Mouse (Mus musculus): ENCODE data around the gene Rptor. TPM values are rescaled to one million over a fixed set of nuclear protein-coding genes. Genes with fewer than 3 reads are reported as not detected.

Rptor gene
- polyA plus RNA-seq, 1 experiment from 2014 or later, result 13.3 TPM

GRCm38 (mm10) chr11:119768511-119768910 lies 165.8 kb downstream of the Rptor start:
- no peaks in the 10 kb centered on the region for H3K36me3 ChIP-seq

GRCm38 (mm10) chr11:119769666-119770065 lies 167.0 kb downstream of the Rptor start:
- Histone ChIP-seq H3K9me3 (replicated peaks) (no peaks in the 10 kb centered on the region), H3K27me3 (replicated peaks) (no peaks in the 10 kb centered on the region), H3K27ac (ENCODE audit: poor library complexity, severe bottlenecking) (no peak overlapping the region), H3K36me3 (no peaks in the 10 kb centered on the region), H3K4me1 (replicated peaks) (peaks cover 39% of the 10 kb centered on the region), H3K4me3 (no peak overlapping the region), H3K4me2 (no peak overlapping the region), H3K9ac (no peak overlapping the region)
- ATAC-seq (ENCODE audit: insufficient number of reproducible peaks, low FRiP score), result no peak
- WGBS, result 65% methylated on average over 4 of the region's 4 CpGs

More at GRCm38 (mm10) chr11:119768511-119768910, 165.8 kb downstream of the Rptor start:
- no peak for ATAC-seq (ENCODE audit: insufficient number of reproducible peaks, low FRiP score)
- H3K9ac ChIP-seq, result no peak overlapping the region
- no peaks in the 10 kb centered on the region for H3K9me3 ChIP-seq (replicated peaks)
- no peaks in the 10 kb centered on the region for H3K27me3 ChIP-seq (replicated peaks)
- no peak overlapping the region for H3K27ac ChIP-seq (ENCODE audit: poor library complexity, severe bottlenecking)
- no peak overlapping the region for H3K4me3 ChIP-seq
- peaks cover 39% of the 10 kb centered on the region for H3K4me1 ChIP-seq (replicated peaks)
- WGBS, result 88% methylated on average over 4 of the region's 4 CpGs
- no peak overlapping the region for H3K4me2 ChIP-seq

- peaks cover 10% of the 10 kb centered on the region for H3K9me3 ChIP-seq (replicated peaks)
- H3K27ac ChIP-seq (ENCODE audit: poor library complexity, severe bottlenecking), result no peak overlapping the region
- peaks cover 9% of the 10 kb centered on the region for H3K36me3 ChIP-seq
- H3K4me3 ChIP-seq, result no peak overlapping the region
- no peaks in the 10 kb centered on the region for H3K27me3 ChIP-seq (replicated peaks)
- H3K4me1 ChIP-seq (replicated peaks), result peaks cover 36% of the 10 kb centered on the region
- no peak overlapping the region for H3K4me2 ChIP-seq
- 56% methylated on average over 4 of the region's 4 CpGs for WGBS
- no peak for ATAC-seq (ENCODE audit: insufficient number of reproducible peaks, low FRiP score)
- no peak overlapping the region for H3K9ac ChIP-seq
Measured at GRCm38 (mm10) chr11:119770985-119771384, 168.3 kb downstream of the Rptor start.

GRCm38 (mm10) chr11:119772896-119773295 lies 170.2 kb downstream of the Rptor start:
- Histone ChIP-seq H3K36me3 (peaks cover 15% of the 10 kb centered on the region), H3K27ac (ENCODE audit: poor library complexity, severe bottlenecking) (no peak overlapping the region), H3K4me2 (no peak overlapping the region), H3K4me1 (replicated peaks) (peaks cover 17% of the 10 kb centered on the region), H3K9me3 (replicated peaks) (peaks cover 15% of the 10 kb centered on the region), H3K9ac (no peak overlapping the region), H3K27me3 (replicated peaks) (no peaks in the 10 kb centered on the region), H3K4me3 (no peak overlapping the region)
- ATAC-seq (ENCODE audit: insufficient number of reproducible peaks, low FRiP score), result no peak
- 74% methylated on average over 3 of the region's 3 CpGs for WGBS

GRCm38 (mm10) chr11:119775076-119775760 lies 172.5 kb downstream of the Rptor start:
- Histone ChIP-seq H3K4me2 (no peak overlapping the region), H3K9me3 (replicated peaks) (peaks cover 15% of the 10 kb centered on the region), H3K4me3 (no peak overlapping the region), H3K36me3 (peaks cover 17% of the 10 kb centered on the region), H3K27ac (ENCODE audit: poor library complexity, severe bottlenecking) (no peak overlapping the region), H3K9ac (no peak overlapping the region), H3K27me3 (replicated peaks) (no peaks in the 10 kb centered on the region), H3K4me1 (replicated peaks) (peaks cover 12% of the 10 kb centered on the region)
- WGBS, result 83% methylated on average over 5 of the region's 5 CpGs
- no peak for ATAC-seq (ENCODE audit: insufficient number of reproducible peaks, low FRiP score)

- H3K9ac ChIP-seq, result no peak overlapping the region
- no peak overlapping the region for H3K4me2 ChIP-seq
- no peaks in the 10 kb centered on the region for H3K4me1 ChIP-seq (replicated peaks)
- no peak for ATAC-seq (ENCODE audit: insufficient number of reproducible peaks, low FRiP score)
- no peak overlapping the region for H3K4me3 ChIP-seq
- WGBS, result 61% methylated on average over 3 of the region's 3 CpGs
- peaks cover 15% of the 10 kb centered on the region for H3K9me3 ChIP-seq (replicated peaks)
- no peak overlapping the region for H3K27ac ChIP-seq (ENCODE audit: poor library complexity, severe bottlenecking)
- peaks cover 24% of the 10 kb centered on the region for H3K36me3 ChIP-seq
- H3K27me3 ChIP-seq (replicated peaks), result no peaks in the 10 kb centered on the region
Measured at GRCm38 (mm10) chr11:119777236-119777635, 174.5 kb downstream of the Rptor start.

GRCm38 (mm10) chr11:119777872-119778271 lies 175.2 kb downstream of the Rptor start:
- peaks cover 26% of the 10 kb centered on the region for H3K36me3 ChIP-seq
- no peak overlapping the region for H3K9ac ChIP-seq
- no peak overlapping the region for H3K4me3 ChIP-seq
- no peak for ATAC-seq (ENCODE audit: insufficient number of reproducible peaks, low FRiP score)
- no peak overlapping the region for H3K4me2 ChIP-seq
- H3K27ac ChIP-seq (ENCODE audit: poor library complexity, severe bottlenecking), result no peak overlapping the region
- H3K9me3 ChIP-seq (replicated peaks), result peaks cover 15% of the 10 kb centered on the region
- H3K4me1 ChIP-seq (replicated peaks), result no peaks in the 10 kb centered on the region
- H3K27me3 ChIP-seq (replicated peaks), result no peaks in the 10 kb centered on the region
- WGBS, result 85% methylated on average over 1 of the region's 1 CpGs

GRCm38 (mm10) chr11:119780290-119780689 lies 177.6 kb downstream of the Rptor start:
- Histone ChIP-seq H3K36me3 (peaks cover 25% of the 10 kb centered on the region), H3K27me3 (replicated peaks) (no peaks in the 10 kb centered on the region), H3K9ac (no peak overlapping the region), H3K4me2 (no peak overlapping the region), H3K4me3 (no peak overlapping the region), H3K27ac (ENCODE audit: poor library complexity, severe bottlenecking) (no peak overlapping the region), H3K4me1 (replicated peaks) (no peaks in the 10 kb centered on the region; the same call in none of the 2 replicates), H3K9me3 (replicated peaks) (peaks cover 12% of the 10 kb centered on the region)
- no peak for ATAC-seq (ENCODE audit: insufficient number of reproducible peaks, low FRiP score)
- 76% methylated on average over 8 of the region's 8 CpGs for WGBS

GRCm38 (mm10) chr11:119781165-119781564 lies 178.5 kb downstream of the Rptor start:
- WGBS, result 78% methylated on average over 2 of the region's 2 CpGs
- peaks cover 3% of the 10 kb centered on the region for H3K9me3 ChIP-seq (replicated peaks)
- no peak overlapping the region for H3K4me2 ChIP-seq
- H3K36me3 ChIP-seq, result peaks cover 17% of the 10 kb centered on the region
- no peaks in the 10 kb centered on the region for H3K27me3 ChIP-seq (replicated peaks)
- H3K4me1 ChIP-seq (replicated peaks), result no peaks in the 10 kb centered on the region; the same call in none of the 2 replicates
- no peak overlapping the region for H3K9ac ChIP-seq
- no peak overlapping the region for H3K4me3 ChIP-seq
- ATAC-seq (ENCODE audit: insufficient number of reproducible peaks, low FRiP score), result no peak
- H3K27ac ChIP-seq (ENCODE audit: poor library complexity, severe bottlenecking), result no peak overlapping the region

- no peak overlapping the region for H3K4me2 ChIP-seq
- peaks cover 12% of the 10 kb centered on the region for H3K36me3 ChIP-seq
- no peaks in the 10 kb centered on the region for H3K27me3 ChIP-seq (replicated peaks)
- ATAC-seq (ENCODE audit: insufficient number of reproducible peaks, low FRiP score), result no peak
- H3K4me3 ChIP-seq, result no peak overlapping the region
- H3K9ac ChIP-seq, result no peak overlapping the region
- H3K4me1 ChIP-seq (replicated peaks), result no peaks in the 10 kb centered on the region; the same call in none of the 2 replicates
- no peaks in the 10 kb centered on the region for H3K9me3 ChIP-seq (replicated peaks)
- H3K27ac ChIP-seq (ENCODE audit: poor library complexity, severe bottlenecking), result no peak overlapping the region
- WGBS, result 91% methylated on average over 4 of the region's 4 CpGs
Measured at GRCm38 (mm10) chr11:119781726-119782125, 179.0 kb downstream of the Rptor start.

GRCm38 (mm10) chr11:119783653-119784052 lies 180.9 kb downstream of the Rptor start:
- H3K4me2 ChIP-seq, result no peak overlapping the region
- no peaks in the 10 kb centered on the region for H3K27me3 ChIP-seq (replicated peaks)
- H3K36me3 ChIP-seq, result peaks cover 12% of the 10 kb centered on the region
- no peak for ATAC-seq (ENCODE audit: insufficient number of reproducible peaks, low FRiP score)
- no peaks in the 10 kb centered on the region for H3K9me3 ChIP-seq (replicated peaks)
- WGBS, result 64% methylated on average over 4 of the region's 4 CpGs
- no peaks in the 10 kb centered on the region; the same call in none of the 2 replicates for H3K4me1 ChIP-seq (replicated peaks)
- no peak overlapping the region for H3K4me3 ChIP-seq
- no peak overlapping the region for H3K27ac ChIP-seq (ENCODE audit: poor library complexity, severe bottlenecking)
- H3K9ac ChIP-seq, result no peak overlapping the region

Data from heart, embryonic 12.5 days (tissue).